Mouse (Mus musculus): Measurements from ENCODE around the gene Ints2. TPM values are rescaled to one million over a fixed set of nuclear protein-coding genes. Genes with fewer than 3 reads are reported as not detected.

The Ints2 gene
- polyA plus RNA-seq, 1 experiment from 2014 or later: 24.8 TPM

DNA sequence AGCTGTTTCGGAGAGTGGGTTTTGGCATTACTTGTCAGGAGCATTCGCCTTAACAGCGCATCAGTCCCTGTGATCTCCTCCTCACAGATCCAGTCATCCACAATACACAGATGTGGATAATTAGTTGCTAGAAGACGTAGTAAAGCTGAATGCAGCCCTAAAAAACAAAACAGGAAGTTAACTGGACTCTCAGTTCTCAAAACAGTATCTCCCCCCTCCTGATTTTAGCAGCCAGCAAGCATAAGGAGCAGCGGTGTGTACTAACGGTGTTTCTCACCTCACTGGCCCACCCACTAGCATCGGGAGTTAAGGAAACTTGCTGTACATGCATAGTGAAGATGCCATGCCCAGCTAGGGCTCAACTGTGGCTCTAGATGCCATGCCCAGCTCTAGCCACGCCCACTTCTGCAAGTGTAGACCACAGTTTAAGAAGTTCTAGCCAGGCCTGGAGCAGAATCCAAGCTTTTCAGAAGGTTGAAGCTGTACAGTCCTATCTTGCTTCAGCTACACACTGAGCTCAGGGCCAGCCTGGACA, 30.7 kb downstream of the Ints2 start:
- no peak overlapping the region for H3K9ac ChIP-seq (ENCODE audit: low read length)
- no peaks in the 10 kb centered on the region for H3K4me1 ChIP-seq (ENCODE audit: control insufficient read depth, insufficient read depth, low read length)
- H3K36me3 ChIP-seq (ENCODE audit: control insufficient read depth, insufficient read depth, low read length): peaks cover 70% of the 10 kb centered on the region
- no peak overlapping the region for H3K4me2 ChIP-seq (ENCODE audit: low read length)
- H3K27ac ChIP-seq (ENCODE audit: low read depth, low read length): no peak overlapping the region
- 81% methylated on average over 8 of the region's 8 CpGs for WGBS
- no peak for DNase-seq (ENCODE audit: low spot score)
- ATAC-seq: no peak
- H3K9me3 ChIP-seq (replicated peaks; ENCODE audit: control insufficient read depth, low read length): no peaks in the 10 kb centered on the region
- H3K4me3 ChIP-seq (ENCODE audit: low read depth, low read length): no peak overlapping the region
- H3K27me3 ChIP-seq (replicated peaks; ENCODE audit: control insufficient read depth, insufficient read depth, low read length): no peaks in the 10 kb centered on the region

DNA sequence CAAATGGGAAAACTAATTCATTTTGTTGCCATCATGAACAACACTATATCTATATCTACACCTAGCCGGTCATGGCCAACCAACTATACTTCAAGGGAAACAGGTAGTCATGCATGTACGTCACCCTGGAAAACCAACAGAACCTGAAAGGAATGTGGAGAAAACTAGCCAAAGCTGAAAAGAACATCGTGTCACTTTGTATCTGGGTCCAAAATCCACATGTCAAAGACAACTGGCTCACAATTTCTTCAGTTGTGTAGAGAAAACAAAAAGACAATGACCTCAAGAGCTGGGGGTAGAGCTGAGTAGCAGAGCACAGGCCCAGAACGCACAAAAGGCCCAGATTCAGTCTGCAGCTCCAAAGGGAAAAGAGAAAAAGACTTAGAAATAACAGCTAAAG, 31.6 kb downstream of the Ints2 start:
- H3K4me1 ChIP-seq (ENCODE audit: control insufficient read depth, insufficient read depth, low read length): no peaks in the 10 kb centered on the region
- DNase-seq (ENCODE audit: low spot score) (no peak), ATAC-seq (no peak)
- H3K4me2 ChIP-seq (ENCODE audit: low read length): no peak overlapping the region
- H3K4me3 ChIP-seq (ENCODE audit: low read depth, low read length): no peak overlapping the region
- no peaks in the 10 kb centered on the region for H3K27me3 ChIP-seq (replicated peaks; ENCODE audit: control insufficient read depth, insufficient read depth, low read length)
- H3K9me3 ChIP-seq (replicated peaks; ENCODE audit: control insufficient read depth, low read length): no peaks in the 10 kb centered on the region
- no peak overlapping the region for H3K27ac ChIP-seq (ENCODE audit: low read depth, low read length)
- H3K36me3 ChIP-seq (ENCODE audit: control insufficient read depth, insufficient read depth, low read length): peaks cover 66% of the 10 kb centered on the region
- H3K9ac ChIP-seq (ENCODE audit: low read length): no peak overlapping the region
- 92% methylated on average over 4 of the region's 4 CpGs for WGBS

DNA sequence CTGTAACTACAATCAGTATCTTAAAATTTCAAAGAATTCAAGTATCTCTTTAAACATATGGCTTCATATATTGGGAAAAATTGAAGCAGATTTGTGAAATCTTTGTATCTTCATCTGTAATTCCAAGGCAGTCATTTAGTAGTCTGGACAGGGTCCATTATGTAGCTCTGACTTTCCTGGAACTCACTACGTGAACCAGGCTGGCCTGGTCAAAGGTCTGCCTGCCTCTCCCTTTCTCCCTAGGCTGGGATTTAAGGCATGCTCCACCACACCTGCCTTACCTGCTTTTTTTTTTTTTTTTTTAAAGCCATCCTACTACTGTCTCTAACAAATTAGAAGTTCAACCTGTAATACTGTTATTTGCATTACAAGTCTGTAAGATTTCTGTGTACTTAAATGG, 45.6 kb downstream of the Ints2 start:
- Histone ChIP-seq H3K27me3 (replicated peaks; ENCODE audit: control insufficient read depth, insufficient read depth, low read length) (no peaks in the 10 kb centered on the region), H3K9ac (ENCODE audit: low read length) (no peak overlapping the region), H3K36me3 (ENCODE audit: control insufficient read depth, insufficient read depth, low read length) (peaks cover 74% of the 10 kb centered on the region), H3K4me3 (ENCODE audit: low read depth, low read length) (no peak overlapping the region), H3K4me2 (ENCODE audit: low read length) (no peak overlapping the region), H3K27ac (ENCODE audit: low read depth, low read length) (no peak overlapping the region), H3K9me3 (replicated peaks; ENCODE audit: control insufficient read depth, low read length) (no peaks in the 10 kb centered on the region), H3K4me1 (ENCODE audit: control insufficient read depth, insufficient read depth, low read length) (no peaks in the 10 kb centered on the region)
- ATAC-seq (no peak), DNase-seq (ENCODE audit: low spot score) (no peak)
- WGBS: 86% methylated on average over 1 of the region's 1 CpGs

DNA sequence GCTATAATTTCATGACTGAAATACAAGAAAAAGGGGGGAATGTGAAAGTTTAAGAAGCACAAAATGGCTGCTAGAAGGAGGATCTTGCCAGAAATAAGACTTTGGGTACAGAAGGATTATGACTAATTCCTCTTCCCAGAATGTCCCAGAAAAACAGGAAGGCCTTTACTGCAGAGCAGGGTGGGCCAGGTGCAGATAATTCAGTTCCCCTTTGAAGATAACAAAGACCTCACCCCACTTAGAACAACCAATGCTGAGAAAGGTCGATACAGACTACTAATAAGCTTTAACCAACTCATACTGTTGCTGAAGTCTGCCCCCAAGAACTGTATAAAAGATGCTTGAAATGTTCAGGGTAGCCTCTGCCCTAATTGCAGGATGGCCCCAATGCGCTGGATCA, 48.3 kb downstream of the Ints2 start:
- 95% methylated on average over 2 of the region's 2 CpGs for WGBS
- no peak overlapping the region for H3K4me3 ChIP-seq (ENCODE audit: low read depth, low read length)
- H3K27me3 ChIP-seq (replicated peaks; ENCODE audit: control insufficient read depth, insufficient read depth, low read length): no peaks in the 10 kb centered on the region
- H3K4me2 ChIP-seq (ENCODE audit: low read length): no peak overlapping the region
- H3K9me3 ChIP-seq (replicated peaks; ENCODE audit: control insufficient read depth, low read length): no peaks in the 10 kb centered on the region
- H3K4me1 ChIP-seq (ENCODE audit: control insufficient read depth, insufficient read depth, low read length): no peaks in the 10 kb centered on the region
- no peak overlapping the region for H3K9ac ChIP-seq (ENCODE audit: low read length)
- DNase-seq (ENCODE audit: low spot score): no peak
- H3K36me3 ChIP-seq (ENCODE audit: control insufficient read depth, insufficient read depth, low read length): peaks cover 75% of the 10 kb centered on the region
- ATAC-seq: no peak
- no peak overlapping the region for H3K27ac ChIP-seq (ENCODE audit: low read depth, low read length)

DNA sequence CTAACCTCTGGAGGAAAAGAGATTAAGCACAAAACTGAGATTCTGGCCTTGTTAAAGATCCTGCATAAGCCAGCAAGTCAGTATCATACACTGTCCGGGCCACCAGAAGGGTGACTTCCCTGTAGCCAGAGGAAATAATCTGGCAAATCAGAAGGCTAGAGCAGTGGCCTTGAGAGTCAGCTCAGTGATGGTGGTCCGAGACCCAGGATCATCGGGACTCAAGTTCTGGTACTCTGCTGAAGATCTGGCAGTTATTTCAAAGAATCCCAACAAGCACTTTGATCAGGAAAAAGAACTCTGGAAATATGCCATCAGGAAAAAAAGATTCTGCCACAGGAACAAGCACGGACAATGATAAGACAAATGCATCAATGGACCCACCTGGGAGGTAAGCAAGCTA, 51.5 kb downstream of the Ints2 start:
- ATAC-seq: no peak
- 98% methylated on average over 4 of the region's 4 CpGs for WGBS
- H3K4me2 ChIP-seq (ENCODE audit: low read length): no peak overlapping the region
- peaks cover 61% of the 10 kb centered on the region for H3K36me3 ChIP-seq (ENCODE audit: control insufficient read depth, insufficient read depth, low read length)
- H3K9me3 ChIP-seq (replicated peaks; ENCODE audit: control insufficient read depth, low read length): no peaks in the 10 kb centered on the region; the same call in 1 of the 2 replicates
- no peaks in the 10 kb centered on the region for H3K27me3 ChIP-seq (replicated peaks; ENCODE audit: control insufficient read depth, insufficient read depth, low read length)
- no peak overlapping the region for H3K4me3 ChIP-seq (ENCODE audit: low read depth, low read length)
- H3K27ac ChIP-seq (ENCODE audit: low read depth, low read length): no peak overlapping the region
- H3K4me1 ChIP-seq (ENCODE audit: control insufficient read depth, insufficient read depth, low read length): peaks cover 4% of the 10 kb centered on the region; the same call in 1 of the 2 replicates
- H3K9ac ChIP-seq (ENCODE audit: low read length): no peak overlapping the region
- no peak for DNase-seq (ENCODE audit: low spot score)

DNA sequence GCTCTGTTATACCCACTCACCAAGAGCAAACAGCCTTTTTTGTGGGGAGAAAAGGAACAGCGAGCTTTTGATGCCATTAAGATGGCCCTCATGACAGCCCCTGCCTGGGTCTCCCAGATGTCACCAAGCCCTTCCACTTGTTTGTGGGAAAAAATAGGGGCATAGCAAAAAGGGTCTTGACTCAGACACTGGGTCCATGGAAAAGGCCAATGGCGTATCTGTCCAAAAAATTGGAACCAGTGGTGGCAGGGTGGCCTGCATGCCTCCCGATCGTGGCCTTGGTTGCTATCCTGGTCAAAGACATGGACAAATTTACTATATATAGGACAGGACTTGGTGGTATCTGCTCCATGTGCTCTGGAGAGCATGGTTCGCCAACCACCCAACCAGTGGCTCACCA, 52.3 kb downstream of the Ints2 start:
- no peak for ATAC-seq
- WGBS: 97% methylated on average over 5 of the region's 5 CpGs

DNA sequence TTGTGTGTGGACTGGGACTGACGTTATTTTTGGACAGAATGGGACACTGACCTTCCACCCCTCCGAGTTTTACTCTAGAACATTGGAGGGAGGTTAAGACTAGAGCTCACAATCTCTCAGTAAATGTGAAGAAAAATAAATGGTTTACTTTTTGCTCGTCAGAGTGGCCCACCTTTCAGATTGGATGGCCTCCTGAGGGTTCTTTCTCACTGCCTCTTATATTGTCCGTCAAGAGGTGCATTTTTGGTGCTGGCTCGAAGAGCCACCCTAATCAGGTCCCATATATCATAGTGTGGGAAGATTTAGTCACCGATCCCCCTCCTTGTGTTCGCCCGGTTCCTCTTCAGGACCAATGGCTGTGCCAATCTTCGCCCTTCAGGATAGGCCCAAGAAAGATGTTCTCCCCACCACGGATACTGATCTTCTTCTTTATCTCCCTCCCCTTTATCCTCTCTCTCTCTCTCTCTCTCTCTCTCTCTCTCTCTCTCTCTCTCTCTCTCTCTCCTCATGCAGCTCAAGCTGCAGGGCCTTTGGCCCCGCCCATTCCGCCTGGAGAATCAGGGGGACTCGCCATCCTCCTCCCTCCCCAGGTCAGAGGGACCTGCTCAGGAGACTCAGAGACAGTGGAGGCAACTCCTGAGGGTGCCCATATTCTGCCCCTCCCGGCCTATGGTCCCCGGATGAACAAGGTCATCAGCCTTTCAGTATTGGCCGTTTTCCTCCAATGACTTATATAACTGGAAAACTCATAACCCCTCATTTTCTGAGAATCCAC, 55.3 kb downstream of the Ints2 start:
- Histone ChIP-seq H3K9me3 (replicated peaks; ENCODE audit: control insufficient read depth, low read length) (no peaks in the 10 kb centered on the region; the same call in 1 of the 2 replicates), H3K4me2 (ENCODE audit: low read length) (peak overlapping the region; percentile 71), H3K27ac (ENCODE audit: low read depth, low read length) (0 out of 2 replicates have a peak overlapping the region, but pooled peaks have one; percentile 61), H3K4me1 (ENCODE audit: control insufficient read depth, insufficient read depth, low read length) (peaks cover 4% of the 10 kb centered on the region; the same call in 1 of the 2 replicates), H3K4me3 (ENCODE audit: low read depth, low read length) (peak overlapping the region; percentile 76), H3K9ac (ENCODE audit: low read length) (peak overlapping the region; percentile 80), H3K27me3 (replicated peaks; ENCODE audit: control insufficient read depth, insufficient read depth, low read length) (no peaks in the 10 kb centered on the region), H3K36me3 (ENCODE audit: control insufficient read depth, insufficient read depth, low read length) (peaks cover 35% of the 10 kb centered on the region)
- 57% methylated on average over 16 of the region's 16 CpGs for WGBS
- DNase-seq (ENCODE audit: low spot score): peak; percentile 17
- no peak for ATAC-seq

More for the DNA sequence above, 52.3 kb downstream of the Ints2 start:
- Histone ChIP-seq H3K4me1 (ENCODE audit: control insufficient read depth, insufficient read depth, low read length) (peaks cover 4% of the 10 kb centered on the region; the same call in 1 of the 2 replicates), H3K27me3 (replicated peaks; ENCODE audit: control insufficient read depth, insufficient read depth, low read length) (no peaks in the 10 kb centered on the region), H3K36me3 (ENCODE audit: control insufficient read depth, insufficient read depth, low read length) (peaks cover 61% of the 10 kb centered on the region), H3K4me2 (ENCODE audit: low read length) (no peak overlapping the region), H3K9ac (ENCODE audit: low read length) (no peak overlapping the region), H3K9me3 (replicated peaks; ENCODE audit: control insufficient read depth, low read length) (no peaks in the 10 kb centered on the region; the same call in 1 of the 2 replicates), H3K27ac (ENCODE audit: low read depth, low read length) (no peak overlapping the region), H3K4me3 (ENCODE audit: low read depth, low read length) (no peak overlapping the region)
- no peak for DNase-seq (ENCODE audit: low spot score)

DNA sequence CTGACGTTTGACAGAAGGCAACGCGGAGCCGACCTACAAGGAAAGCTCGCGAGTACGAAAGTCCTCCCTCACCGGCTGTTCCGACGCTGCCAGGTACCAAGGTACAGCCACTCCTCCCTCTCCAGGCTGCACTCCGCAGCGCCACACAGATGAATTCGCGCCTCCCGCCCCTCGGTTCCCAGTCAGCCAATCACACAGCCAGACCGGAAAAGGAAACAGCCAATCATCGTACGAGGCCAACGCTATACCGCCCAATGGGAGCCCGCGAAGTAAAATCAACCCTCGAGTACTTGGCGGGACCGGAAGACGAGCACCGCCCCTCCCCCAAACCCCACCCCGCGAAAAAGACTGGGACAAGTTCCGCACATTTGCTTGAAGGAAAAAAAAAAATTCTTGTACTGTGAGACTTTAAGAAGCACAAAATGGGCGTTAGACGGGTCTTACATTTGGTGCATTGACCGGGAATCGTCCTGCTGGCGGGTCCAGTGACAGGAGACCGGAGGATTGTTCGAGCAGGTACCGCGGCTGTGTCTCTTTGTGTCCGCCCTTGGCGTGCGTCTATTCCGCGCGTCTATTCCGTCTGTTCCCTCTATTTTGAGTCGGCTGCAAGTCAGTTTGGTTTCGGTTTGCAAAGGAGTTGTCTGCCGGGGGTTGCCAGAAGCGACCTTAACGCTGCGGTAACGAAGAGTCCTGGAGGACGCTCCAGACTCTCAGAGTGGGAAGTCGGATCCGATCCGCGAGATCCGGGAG, 56.2 kb downstream of the Ints2 start, which contains the start of gene Brip1:
Gene Brip1, minus strand, starts transcription at position 157 of the 750 bp plus-strand sequence.
- peaks cover 4% of the 10 kb centered on the region; the same call in 1 of the 2 replicates for H3K4me1 ChIP-seq (ENCODE audit: control insufficient read depth, insufficient read depth, low read length)
- peak within 1 kb of the TSS; percentile 76 for H3K4me3 ChIP-seq (ENCODE audit: low read depth, low read length)
- H3K9ac ChIP-seq (ENCODE audit: low read length): peak within 1 kb of the TSS; percentile 80
- peak; percentile 98 for DNase-seq (ENCODE audit: low spot score)
- peak within 1 kb of the TSS; percentile 71 for H3K4me2 ChIP-seq (ENCODE audit: low read length)
- under 1% methylated on average over 60 of the region's 60 CpGs for WGBS
- H3K36me3 ChIP-seq (ENCODE audit: control insufficient read depth, insufficient read depth, low read length): peaks cover 26% of the 10 kb centered on the region
- peak within 1 kb of the TSS; percentile 61 for H3K27ac ChIP-seq (ENCODE audit: low read depth, low read length)
- ATAC-seq: peak; percentile 99
- H3K27me3 ChIP-seq (replicated peaks; ENCODE audit: control insufficient read depth, insufficient read depth, low read length): no peaks in the 10 kb centered on the region
- no peaks in the 10 kb centered on the region; the same call in 1 of the 2 replicates for H3K9me3 ChIP-seq (replicated peaks; ENCODE audit: control insufficient read depth, low read length)
